Mouse (Mus musculus) hindbrain, embryonic 16.5 days (tissue): ENCODE results near the gene Kalrn. TPM values are rescaled to one million over a fixed set of nuclear protein-coding genes. Genes with fewer than 3 reads are reported as not detected.

Experiments
- ATAC-seq: fragments of 200-750 bp; cut with Nextera tagmentation; 2 replicates; pipeline ENCODE4 v1.8.0; 2017; ENCODE audit warnings: moderate TSS enrichment, moderate library complexity
- H3K27ac ChIP-seq: fragments of 300-500 bp; sonication (generic); 2 replicates; pipeline ENCODE4 v1.5.1; 2014; ENCODE audit warnings: low read depth, mild to moderate bottlenecking, control low read depth, low read length, moderate library complexity
- H3K27me3 ChIP-seq: fragments of 300-500 bp; sonication (generic); replicated peaks from 2 replicates; pipeline ENCODE4 v1.6.1; 2014; ENCODE audit warnings: low read length; ENCODE audit not compliant: control insufficient read depth, insufficient read depth
- H3K36me3 ChIP-seq: fragments of 300-500 bp; sonication (generic); 2 replicates; pipeline ENCODE4 v1.6.1; 2014; ENCODE audit warnings: mild to moderate bottlenecking, low read length, moderate library complexity, mixed read lengths; ENCODE audit not compliant: control insufficient read depth, insufficient read depth
- H3K4me1 ChIP-seq: fragments of 300-500 bp; sonication (generic); 2 replicates; pipeline ENCODE4 v1.6.1; 2014; ENCODE audit warnings: low read depth, low read length; ENCODE audit not compliant: control insufficient read depth, insufficient read depth
- H3K4me2 ChIP-seq: fragments of 300-500 bp; sonication (generic); 2 replicates; pipeline ENCODE4 v1.6.1; 2014; ENCODE audit warnings: mild to moderate bottlenecking, low read length, control low read depth, moderate library complexity
- H3K4me3 ChIP-seq: fragments of 300-500 bp; sonication (generic); 2 replicates; pipeline ENCODE4 v1.5.1; 2014; ENCODE audit warnings: mild to moderate bottlenecking, low read length, control low read depth, moderate library complexity
- H3K9ac ChIP-seq: fragments of 300-500 bp; sonication (generic); 2 replicates; pipeline ENCODE4 v1.6.1; 2014; ENCODE audit warnings: low read depth, mild to moderate bottlenecking, control low read depth, low read length, moderate library complexity
- H3K9me3 ChIP-seq: fragments of 300-500 bp; sonication (generic); 2 replicates; pipeline ENCODE4 v1.6.1; 2014; ENCODE audit warnings: mild to moderate bottlenecking, low read length, moderate library complexity; ENCODE audit not compliant: control insufficient read depth
- WGBS: fragments of 180-500 bp; shearing (Covaris S2); extraction: QIAGEN DNeasy Blood & Tissue Kit; methylation state at CpG from one replicate; pipeline ENCODE4 v1.1.7; 2014; 5-methylcytosine and 5-hydroxymethylcytosine counted together
- polyA plus RNA-seq: library from polyadenylated mRNA; unstranded; fragments of >200 nt; fragmentation: Nextera tagmentation; extraction: Ambion mirVana; gene quantifications from 2 replicates; pipeline ENCODE4 v1.2.1, GENCODE M21; 2015

The Kalrn gene
- polyA plus RNA-seq, 1 experiment from 2014 or later = 20.9 TPM

DNA sequence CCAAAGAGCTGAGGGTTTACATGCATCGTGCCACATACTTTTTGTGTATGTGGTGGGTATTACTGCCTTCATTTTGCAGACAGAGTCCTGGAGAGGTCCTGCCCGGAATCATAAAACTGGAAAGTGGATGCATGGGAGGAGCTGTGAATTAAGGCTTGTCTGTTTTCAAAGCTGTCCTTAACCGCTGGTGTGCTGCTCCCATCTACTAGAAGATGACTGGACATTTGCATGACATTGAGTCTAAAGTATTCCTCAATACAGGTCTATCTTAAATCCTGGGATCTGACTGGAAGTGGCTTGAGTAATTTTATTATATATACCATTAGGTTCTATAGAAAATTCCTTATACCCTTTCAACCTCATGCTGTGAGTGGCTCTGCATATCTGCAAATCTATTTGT lies 418.4 kb downstream of the Kalrn start:
- H3K27me3 ChIP-seq = no peaks in the 10 kb centered on the region
- no peaks in the 10 kb centered on the region for H3K36me3 ChIP-seq
- H3K9ac ChIP-seq = no peak overlapping the region
- no peak overlapping the region for H3K4me3 ChIP-seq
- no peaks in the 10 kb centered on the region; the same call in 1 of the 2 replicates for H3K4me1 ChIP-seq
- no peak overlapping the region for H3K4me2 ChIP-seq
- no peak for ATAC-seq
- WGBS = 76% methylated on average over 3 of the region's 3 CpGs
- no peak overlapping the region for H3K27ac ChIP-seq
- no peaks in the 10 kb centered on the region for H3K9me3 ChIP-seq

DNA sequence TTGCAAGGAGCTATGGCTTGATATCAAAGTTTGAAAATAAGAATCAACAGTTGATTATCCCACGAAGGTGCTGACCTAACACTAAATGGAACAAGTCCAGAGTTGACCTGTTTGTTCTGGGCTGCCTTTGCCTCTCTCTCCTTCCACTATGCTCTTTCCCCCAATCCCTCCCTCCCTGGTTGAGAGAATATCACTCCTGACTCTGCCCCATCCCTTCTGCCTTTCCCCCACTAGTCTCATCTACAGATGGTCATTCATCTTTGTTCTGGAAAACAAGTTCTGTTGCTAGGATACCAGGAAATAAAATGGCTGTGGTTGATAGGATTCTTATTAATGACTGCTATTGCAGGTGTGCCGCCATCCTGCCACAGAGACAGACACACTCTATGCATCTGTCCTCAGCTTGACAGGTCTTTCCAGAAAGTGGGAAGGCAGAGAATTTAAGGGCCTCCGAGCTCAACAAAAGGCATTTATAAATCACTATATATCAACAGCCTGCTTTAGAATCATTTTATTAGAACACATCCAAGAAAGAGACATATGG lies 421.7 kb downstream of the Kalrn start:
- no peak overlapping the region for H3K4me2 ChIP-seq
- no peak overlapping the region for H3K4me3 ChIP-seq
- no peaks in the 10 kb centered on the region for H3K27me3 ChIP-seq
- peak; percentile 69 for ATAC-seq
- no peaks in the 10 kb centered on the region for H3K9me3 ChIP-seq
- no peaks in the 10 kb centered on the region; the same call in 1 of the 2 replicates for H3K36me3 ChIP-seq
- H3K27ac ChIP-seq = no peak overlapping the region
- H3K9ac ChIP-seq = no peak overlapping the region
- H3K4me1 ChIP-seq = no peaks in the 10 kb centered on the region; the same call in 1 of the 2 replicates
- WGBS = 54% methylated on average over 3 of the region's 3 CpGs

DNA sequence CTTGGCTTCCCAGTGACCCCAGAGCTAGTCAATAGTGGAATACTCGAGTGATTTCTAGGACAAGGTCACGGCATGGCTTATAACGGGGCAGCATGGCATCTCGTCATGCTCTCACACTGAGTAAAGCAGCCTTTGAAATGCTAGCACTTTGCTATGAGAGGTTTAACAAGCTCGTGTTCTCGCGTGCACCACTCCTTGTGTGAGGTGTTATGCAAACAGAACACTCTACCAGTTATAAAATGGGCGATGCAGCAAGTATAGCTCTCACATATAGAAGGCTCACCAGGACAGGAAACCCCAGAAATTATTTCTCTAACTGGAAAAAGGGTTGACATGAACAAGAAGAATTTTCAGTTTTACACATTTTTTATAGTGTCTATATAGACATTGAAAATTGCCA lies 431.7 kb downstream of the Kalrn start:
- Histone ChIP-seq H3K27me3 (no peaks in the 10 kb centered on the region), H3K9ac (no peak overlapping the region), H3K4me2 (no peak overlapping the region), H3K27ac (no peak overlapping the region), H3K36me3 (no peaks in the 10 kb centered on the region), H3K4me3 (no peak overlapping the region), H3K4me1 (no peaks in the 10 kb centered on the region), H3K9me3 (no peaks in the 10 kb centered on the region)
- 89% methylated on average over 8 of the region's 8 CpGs for WGBS
- no peak for ATAC-seq

DNA sequence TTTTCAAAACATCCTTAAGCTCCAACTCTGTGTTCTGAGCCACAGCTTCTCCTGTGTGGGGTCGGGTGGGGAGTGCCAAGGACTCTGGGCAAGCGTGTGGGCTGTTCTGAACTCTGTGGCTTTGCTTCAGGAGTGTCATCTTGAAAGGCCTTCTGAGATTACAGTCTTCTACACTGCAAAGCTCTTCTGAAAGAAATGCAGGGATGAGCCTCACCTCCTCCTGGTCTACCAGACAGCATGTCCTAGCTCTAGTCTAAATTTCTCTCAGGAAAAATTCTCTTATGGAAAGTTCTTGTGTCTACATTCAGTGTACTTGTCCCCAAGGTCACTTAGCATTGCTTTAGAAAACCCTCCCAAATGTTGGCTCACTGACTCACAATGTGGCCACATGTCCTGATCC lies 438.3 kb downstream of the Kalrn start:
- H3K9ac ChIP-seq = no peak overlapping the region
- WGBS = 89% methylated on average over 2 of the region's 2 CpGs
- no peaks in the 10 kb centered on the region for H3K27me3 ChIP-seq
- H3K9me3 ChIP-seq = no peaks in the 10 kb centered on the region
- H3K4me1 ChIP-seq = no peaks in the 10 kb centered on the region
- H3K4me3 ChIP-seq = no peak overlapping the region
- no peak overlapping the region for H3K4me2 ChIP-seq
- no peaks in the 10 kb centered on the region for H3K36me3 ChIP-seq
- ATAC-seq = no peak
- H3K27ac ChIP-seq = no peak overlapping the region

DNA sequence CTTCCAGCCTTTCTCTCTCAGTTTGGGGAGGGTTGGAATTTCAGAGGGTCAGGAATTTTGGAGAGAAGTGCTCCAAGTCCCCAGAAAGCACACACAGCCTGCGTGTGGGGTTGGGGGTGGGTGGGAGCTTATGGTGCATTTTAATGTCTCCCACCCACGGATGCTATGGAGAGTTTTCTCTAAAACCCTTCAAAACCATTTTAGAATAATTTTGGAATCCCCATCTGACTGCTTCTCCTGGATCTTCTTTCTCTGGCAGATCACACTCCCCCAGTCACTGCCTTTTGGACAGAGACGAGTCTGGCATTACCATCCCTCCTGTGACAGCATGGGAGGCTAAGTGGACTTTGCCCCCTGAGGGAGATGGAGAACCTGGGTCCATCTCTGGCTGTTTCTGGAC lies 438.7 kb downstream of the Kalrn start:
- H3K4me1 ChIP-seq = no peaks in the 10 kb centered on the region
- no peak overlapping the region for H3K27ac ChIP-seq
- H3K4me3 ChIP-seq = no peak overlapping the region
- H3K9me3 ChIP-seq = no peaks in the 10 kb centered on the region
- H3K27me3 ChIP-seq = no peaks in the 10 kb centered on the region
- no peak for ATAC-seq
- WGBS = 72% methylated on average over 3 of the region's 3 CpGs
- no peak overlapping the region for H3K9ac ChIP-seq
- no peaks in the 10 kb centered on the region for H3K36me3 ChIP-seq
- H3K4me2 ChIP-seq = no peak overlapping the region

DNA sequence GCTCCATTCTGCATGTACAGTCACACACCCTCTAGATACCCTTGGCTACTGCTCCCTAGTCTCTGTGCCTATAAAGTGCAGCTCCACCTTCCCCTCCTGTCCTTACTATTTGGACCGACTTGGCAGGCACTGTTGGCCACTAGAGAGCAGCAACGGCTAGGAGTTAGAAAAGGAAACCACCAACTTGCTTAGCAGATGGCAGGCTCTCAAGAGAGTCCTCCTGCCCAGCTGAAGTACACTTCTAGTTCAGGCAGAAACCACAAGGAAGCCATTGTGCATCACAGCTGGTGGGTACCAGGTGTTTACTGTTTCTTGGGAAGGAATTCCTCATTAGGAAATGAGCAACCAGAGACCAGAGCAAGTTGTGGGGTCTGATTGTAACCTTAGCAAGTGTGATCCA lies 447.7 kb downstream of the Kalrn start:
- H3K9ac ChIP-seq = no peak overlapping the region
- ATAC-seq = peak; percentile 79
- H3K36me3 ChIP-seq = no peaks in the 10 kb centered on the region
- no peaks in the 10 kb centered on the region for H3K27me3 ChIP-seq
- no peaks in the 10 kb centered on the region for H3K9me3 ChIP-seq
- H3K4me2 ChIP-seq = no peak overlapping the region
- WGBS = 10% methylated on average over 2 of the region's 2 CpGs
- no peak overlapping the region for H3K27ac ChIP-seq
- no peaks in the 10 kb centered on the region; the same call in none of the 2 replicates for H3K4me1 ChIP-seq
- no peak overlapping the region for H3K4me3 ChIP-seq

DNA sequence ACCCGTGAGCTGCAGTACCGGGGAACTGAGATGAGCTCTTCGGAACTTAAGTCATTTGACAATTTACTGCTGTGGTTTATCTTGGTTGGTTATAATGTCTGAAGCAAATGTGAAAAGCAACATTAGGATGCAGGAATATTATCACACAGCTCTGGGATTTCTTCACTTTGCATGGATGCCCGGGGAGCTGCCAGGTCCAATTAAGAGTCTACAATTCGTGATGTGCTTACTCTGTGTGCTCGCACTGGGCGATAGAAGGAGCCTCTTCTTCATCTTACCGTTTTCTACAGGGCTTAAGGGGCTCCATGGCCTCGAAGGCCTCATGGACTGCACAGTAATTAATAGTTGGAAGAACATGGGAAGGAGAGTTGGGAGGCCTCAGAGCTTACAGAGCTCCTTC lies 450.8 kb downstream of the Kalrn start:
- no peaks in the 10 kb centered on the region; the same call in none of the 2 replicates for H3K4me1 ChIP-seq
- no peak overlapping the region for H3K9ac ChIP-seq
- H3K4me3 ChIP-seq = no peak overlapping the region
- ATAC-seq = no peak
- H3K9me3 ChIP-seq = no peaks in the 10 kb centered on the region
- WGBS = 67% methylated on average over 9 of the region's 9 CpGs
- H3K4me2 ChIP-seq = no peak overlapping the region
- H3K27me3 ChIP-seq = no peaks in the 10 kb centered on the region
- no peaks in the 10 kb centered on the region for H3K36me3 ChIP-seq
- H3K27ac ChIP-seq = no peak overlapping the region

DNA sequence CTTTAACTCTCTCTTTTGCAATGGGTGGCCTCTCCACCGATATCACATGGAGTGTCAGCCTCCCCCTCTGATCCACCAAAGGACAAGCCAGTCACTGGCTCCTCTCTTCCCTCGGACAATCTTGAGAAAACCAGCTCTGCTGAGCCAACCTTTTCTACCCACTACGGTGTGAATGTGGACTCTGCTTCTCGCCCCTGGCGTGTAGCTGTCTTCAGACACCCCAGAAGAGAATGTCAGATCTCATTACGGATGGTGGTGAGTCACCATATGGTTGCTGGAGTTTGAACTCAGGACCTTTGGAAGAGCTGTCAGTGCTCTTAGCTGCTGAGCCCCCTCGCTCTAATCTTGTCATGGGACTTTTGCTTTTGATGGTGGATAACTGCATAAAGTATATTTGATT lies 452.0 kb downstream of the Kalrn start:
- Histone ChIP-seq H3K27me3 (no peaks in the 10 kb centered on the region), H3K9ac (no peak overlapping the region), H3K27ac (no peak overlapping the region), H3K4me1 (no peaks in the 10 kb centered on the region; the same call in none of the 2 replicates), H3K9me3 (no peaks in the 10 kb centered on the region), H3K4me3 (no peak overlapping the region), H3K4me2 (no peak overlapping the region), H3K36me3 (no peaks in the 10 kb centered on the region)
- no peak for ATAC-seq
- 81% methylated on average over 7 of the region's 7 CpGs for WGBS

DNA sequence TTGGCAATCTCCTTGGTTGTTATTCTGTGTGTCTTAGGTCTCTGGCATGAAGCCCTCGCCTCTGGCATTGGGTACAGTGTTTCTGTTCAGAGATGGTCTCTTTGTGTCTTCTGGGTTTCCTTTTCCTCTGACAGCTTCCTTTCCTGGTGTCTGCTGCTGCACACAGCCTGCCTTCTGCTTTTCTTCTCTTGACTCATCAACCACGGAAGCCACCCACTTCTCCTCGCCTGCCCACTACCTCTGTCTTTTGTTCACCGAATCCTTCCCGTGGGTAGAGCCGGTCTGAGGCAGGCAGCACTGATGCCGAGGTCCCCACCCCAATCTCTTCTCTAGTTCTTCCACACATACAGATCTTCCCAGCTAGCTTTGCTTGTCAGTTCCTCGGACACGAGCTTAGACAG lies 452.5 kb downstream of the Kalrn start:
- no peaks in the 10 kb centered on the region for H3K27me3 ChIP-seq
- no peaks in the 10 kb centered on the region for H3K36me3 ChIP-seq
- H3K4me3 ChIP-seq = no peak overlapping the region
- no peak overlapping the region for H3K9ac ChIP-seq
- H3K9me3 ChIP-seq = no peaks in the 10 kb centered on the region
- H3K27ac ChIP-seq = no peak overlapping the region
- WGBS = 67% methylated on average over 9 of the region's 9 CpGs
- no peaks in the 10 kb centered on the region; the same call in none of the 2 replicates for H3K4me1 ChIP-seq
- H3K4me2 ChIP-seq = no peak overlapping the region
- ATAC-seq = no peak

DNA sequence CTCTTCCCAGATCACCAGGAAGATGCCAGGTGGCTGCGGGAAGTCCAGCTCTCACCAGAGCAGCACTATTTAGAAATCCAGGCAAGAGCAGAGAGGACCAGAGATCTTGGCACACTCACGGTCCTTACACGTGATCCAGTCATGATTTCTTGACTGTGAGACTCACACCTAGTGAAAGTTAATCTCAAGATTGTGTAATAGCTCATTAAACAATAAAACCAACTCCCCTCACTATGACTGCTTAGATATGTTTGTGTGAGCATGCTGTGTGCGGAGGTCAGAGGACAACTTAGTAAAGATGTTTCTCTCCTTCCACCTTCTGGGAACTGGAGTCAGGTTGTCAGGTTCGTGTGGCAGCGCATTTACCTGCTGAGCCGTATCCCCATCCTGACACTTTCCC lies 453.5 kb downstream of the Kalrn start:
- no peak for ATAC-seq
- no peaks in the 10 kb centered on the region for H3K27me3 ChIP-seq
- no peaks in the 10 kb centered on the region for H3K9me3 ChIP-seq
- no peaks in the 10 kb centered on the region for H3K36me3 ChIP-seq
- no peaks in the 10 kb centered on the region for H3K4me1 ChIP-seq
- no peak overlapping the region for H3K4me3 ChIP-seq
- H3K27ac ChIP-seq = no peak overlapping the region
- no peak overlapping the region for H3K9ac ChIP-seq
- H3K4me2 ChIP-seq = no peak overlapping the region
- WGBS = 92% methylated on average over 7 of the region's 7 CpGs
